In genomic region chr2:173040803-173041202, GRCm38 (mm10) we compare ENCODE assay signal across 22 mouse cellular contexts. TPM values are rescaled to one million over a fixed set of nuclear protein-coding genes. Genes with fewer than 3 reads are reported as not detected.
A peak's percentile ranks its signal among the peaks of the same experiment; 100 is the strongest.
DNase-seq lines count a peak whose midpoint lies in the region; ATAC-seq and TF ChIP-seq lines count a peak whose summit lies in the region.
"Had no signal": no experiment of that assay in that cellular context is flagged by ENCODE, and none has a peak within 500 bp of the region (broad histone marks: within the 10 kb centered on the region; RNA-seq: fewer than 3 reads in every experiment).

No protein-coding gene starts in this region.

- H3K36me3 ChIP-seq in liver, embryonic 12.5 days = peaks cover 22% of the 10 kb centered on the region
- peaks cover 8% of the 10 kb centered on the region for H3K36me3 ChIP-seq in liver, embryonic 14.5 days (replicated peaks; ENCODE audit: control insufficient read depth, insufficient read depth, low read depth)
- H3K36me3 ChIP-seq: hindbrain, embryonic 13.5 days; intestine, embryonic 15.5 days had no signal

- no peak for TF ChIP-seq CTCF in gastrocnemius, adult 2 months (IDR thresholded peaks at IDR 0.05)
- TF ChIP-seq CTCF in liver, embryonic 14.5 days (IDR thresholded peaks at IDR 0.05; ENCODE audit: low read depth) = no peak

- DNase-seq in gastrocnemius, adult 2 months = no peak
- no peak for DNase-seq in gastrocnemius, postnatal 14 days
- DNase-seq in liver = no peak
- DNase-seq in liver, embryonic 14.5 days (ENCODE audit: low read depth in 3 of 3, low spot score in 3 of 3) = no peak
- DNase-seq in adrenal gland, postnatal 14 days = no peak
- DNase-seq: adrenal gland, postnatal 10 days; B cell, adult 2 months; cerebellum, adult 18-20 months; cerebellum, postnatal 10 days; forebrain, postnatal 0 days; gastrocnemius, postnatal 36 days; heart, adult 18-20 months had no signal

- 0 out of 2 replicates have a peak overlapping the region, but pooled peaks have one; percentile 28 for H3K27ac ChIP-seq in gastrocnemius, adult 2 months
- peak overlapping the region; percentile 99 for H3K27ac ChIP-seq in liver, embryonic 12.5 days
- H3K27ac ChIP-seq in liver, embryonic 14.5 days = peak overlapping the region; percentile 100
- H3K27ac ChIP-seq: embryonic facial prominence, embryonic 12.5 days; hindbrain, embryonic 13.5 days; hindbrain, postnatal 0 days; intestine, embryonic 15.5 days had no signal

- no peak overlapping the region for H3K4me3 ChIP-seq in gastrocnemius, adult 2 months
- no peak overlapping the region for H3K4me3 ChIP-seq in liver, embryonic 12.5 days
- H3K4me3 ChIP-seq in liver, embryonic 14.5 days (ENCODE audit: insufficient read depth in 1 of 2, low read depth in 2 of 2, low read length in 2 of 2) = no peak overlapping the region
- H3K4me3 ChIP-seq: embryonic facial prominence, embryonic 12.5 days; hindbrain, embryonic 13.5 days; intestine, embryonic 15.5 days had no signal

- H3K9ac ChIP-seq in liver, embryonic 12.5 days = peak overlapping the region; percentile 49
- no peak overlapping the region; the same call in 1 of the 2 replicates for H3K9ac ChIP-seq in liver, embryonic 14.5 days (replicated peaks)
- H3K9ac ChIP-seq: embryonic facial prominence, embryonic 12.5 days; forebrain, postnatal 0 days; hindbrain, embryonic 13.5 days; intestine, embryonic 15.5 days had no signal

- intact Hi-C loops in gastrocnemius, adult 2 months (cut with DNase I) = no loop called here
- intact Hi-C loops in gastrocnemius, postnatal 14 days (cut with DNase I; ENCODE audit: low total_unique reads) = no loop called here

- 71% methylated on average over 3 of the region's 3 CpGs for WGBS in liver, embryonic 12.5 days (ENCODE audit: insufficient replicate concordance)
- WGBS in liver, embryonic 14.5 days (ENCODE audit: insufficient replicate concordance) = 62% methylated on average over 3 of the region's 3 CpGs

- no peak overlapping the region for H3K4me2 ChIP-seq in liver, embryonic 12.5 days
- H3K4me2 ChIP-seq in liver, embryonic 14.5 days (ENCODE audit: low read depth) = no peak overlapping the region
- H3K4me2 ChIP-seq: embryonic facial prominence, embryonic 12.5 days; heart, embryonic 11.5 days; hindbrain, embryonic 13.5 days; intestine, embryonic 15.5 days had no signal

- peaks cover 95% of the 10 kb centered on the region for H3K4me1 ChIP-seq in liver, embryonic 12.5 days
- peaks cover 68 to 69% of the 10 kb centered on the region in 2 experiments for H3K4me1 ChIP-seq in liver, embryonic 14.5 days (replicated peaks; ENCODE audit: control insufficient read depth in 2 of 2, insufficient read depth in 2 of 2, low read length in 1 of 2)
- H3K4me1 ChIP-seq: hindbrain, embryonic 13.5 days; intestine, embryonic 15.5 days had no signal

- H3K9me3 ChIP-seq in liver, embryonic 12.5 days (replicated peaks) = no peaks in the 10 kb centered on the region
- no peaks in the 10 kb centered on the region for H3K9me3 ChIP-seq in liver, embryonic 14.5 days (ENCODE audit: control insufficient read depth, low read length)
- H3K9me3 ChIP-seq: embryonic facial prominence, embryonic 12.5 days; G1E; hindbrain, embryonic 13.5 days; intestine, embryonic 15.5 days had no signal

- H3K27me3 ChIP-seq in liver, embryonic 12.5 days (replicated peaks) = no peaks in the 10 kb centered on the region
- no peaks in the 10 kb centered on the region for H3K27me3 ChIP-seq in liver, embryonic 14.5 days (ENCODE audit: control insufficient read depth, insufficient read depth, low read length)
- H3K27me3 ChIP-seq: embryonic facial prominence, embryonic 12.5 days; hindbrain, embryonic 13.5 days; intestine, embryonic 15.5 days had no signal

- TF ChIP-seq EP300 in liver, embryonic 14.5 days (IDR thresholded peaks at IDR 0.05; ENCODE audit: low read depth) = no peak

- ATAC-seq in liver, embryonic 12.5 days = no peak
- ATAC-seq in liver, embryonic 14.5 days (ENCODE audit: insufficient read depth) = no peak
- ATAC-seq in megakaryocyte progenitor cell, adult 5-6 weeks (replicated peaks; ENCODE audit: poor library complexity) = peak; percentile 9
- ATAC-seq in inflammation-experienced regulatory T-cells, adult 6 months = no peak
- ATAC-seq: CD4-positive, CD25-positive, alpha-beta regulatory T cell, adult 4 months; forebrain, postnatal 0 days; hindbrain, postnatal 0 days; intestine, embryonic 15.5 days had no signal

RNA-seq across cellular contexts. Expression of gene Rbm38, which starts 20.5 kb away (rescaled TPM):
- 100 to 1,000 TPM; 181 to 246 TPM for total RNA-seq in gastrocnemius, adult 2 months (2021)
- total RNA-seq in gastrocnemius, postnatal 14 days (2021) = 100 to 1,000 TPM; 132 to 175 TPM
- polyA plus RNA-seq in liver, embryonic 12.5 days (2016; fragmentation: Nextera tagmentation; extraction: Ambion mirVana) = 305 and 313 TPM in 2 replicates
- 274 and 315 TPM in 2 replicates for polyA plus RNA-seq in liver, embryonic 14.5 days (2012; rRNA removed)
- 270 and 320 TPM in 2 replicates for polyA plus RNA-seq in liver, embryonic 14.5 days (2014; fragmentation: Nextera tagmentation; extraction: Ambion mirVana)
- 130 and 153 TPM in 2 replicates for total RNA-seq in megakaryocyte progenitor cell, adult 5-6 weeks (2015)
- total RNA-seq in megakaryocyte progenitor cell, adult 5-6 weeks (2017) = 50.3 and 55.9 TPM in 2 replicates
- polyA plus RNA-seq in inflammation-experienced regulatory T-cells, adult 6 months (2017; shearing (Covaris generic)) = 100 to 1,000 TPM; 115 to 138 (median 124) TPM
- 31.6 and 36.2 TPM in 2 replicates for total RNA-seq in adrenal gland, postnatal 14 days (2021)

RNA-seq across cellular contexts. Expression of gene Rae1, which starts 40.9 kb away (rescaled TPM):
- 10 to 100 TPM; 12.4 to 14.4 TPM for total RNA-seq in gastrocnemius, adult 2 months (2021)
- total RNA-seq in gastrocnemius, postnatal 14 days (2021) = 10 to 100 TPM; 20.0 to 23.6 TPM
- polyA plus RNA-seq in liver, embryonic 12.5 days (2016; fragmentation: Nextera tagmentation; extraction: Ambion mirVana) = 117 and 119 TPM in 2 replicates
- 39.4 and 45.9 TPM in 2 replicates for polyA plus RNA-seq in liver, embryonic 14.5 days (2012; rRNA removed)
- polyA plus RNA-seq in liver, embryonic 14.5 days (2014; fragmentation: Nextera tagmentation; extraction: Ambion mirVana) = 65.3 and 71.1 TPM in 2 replicates
- total RNA-seq in megakaryocyte progenitor cell, adult 5-6 weeks (2015) = 121 and 128 TPM in 2 replicates
- total RNA-seq in megakaryocyte progenitor cell, adult 5-6 weeks (2017) = 72.9 and 76.3 TPM in 2 replicates
- 10 to 100 TPM; 29.2 to 50.7 (median 50.2) TPM for polyA plus RNA-seq in inflammation-experienced regulatory T-cells, adult 6 months (2017; shearing (Covaris generic))
- 55.3 and 65.0 TPM in 2 replicates for total RNA-seq in adrenal gland, postnatal 14 days (2021)

Comparison
In these comparisons a context has a peak if more than half of its experiments do, and no peak if none do; other contexts are left out.
1. H3K27ac ChIP-seq: peak in every context shown above with its lines; median percentile 100 in liver, embryonic 14.5 days; 99 in liver, embryonic 12.5 days; 28 in gastrocnemius, adult 2 months.